Mouse (Mus musculus): ENCODE measurements around the gene Apol9a.
A peak's percentile ranks its signal among the peaks of the same experiment; 100 is the strongest.

Apol9a gene

DNA sequence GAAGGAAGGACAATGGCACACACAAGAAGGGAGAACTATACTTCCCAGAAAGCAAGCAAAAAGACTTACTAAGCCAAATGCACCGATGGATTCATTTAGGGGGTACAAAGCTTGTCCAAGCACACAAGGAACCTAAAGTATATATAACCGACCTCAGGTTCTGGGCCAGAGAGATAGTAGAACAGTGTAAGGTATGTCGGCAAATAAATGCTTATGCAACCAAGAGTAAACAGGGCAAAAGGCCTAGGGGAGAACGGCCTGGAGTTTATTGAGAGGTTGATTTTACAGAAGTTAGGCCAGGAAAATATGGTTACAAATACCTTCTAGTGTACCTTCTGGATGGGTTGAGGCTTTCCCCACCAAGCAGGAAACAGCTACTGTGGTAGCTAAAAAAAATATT, 33.5 kb downstream of the Apol9a start:
- DNase-seq (ENCODE audit: low spot score in 2 of 2): no peak

DNA sequence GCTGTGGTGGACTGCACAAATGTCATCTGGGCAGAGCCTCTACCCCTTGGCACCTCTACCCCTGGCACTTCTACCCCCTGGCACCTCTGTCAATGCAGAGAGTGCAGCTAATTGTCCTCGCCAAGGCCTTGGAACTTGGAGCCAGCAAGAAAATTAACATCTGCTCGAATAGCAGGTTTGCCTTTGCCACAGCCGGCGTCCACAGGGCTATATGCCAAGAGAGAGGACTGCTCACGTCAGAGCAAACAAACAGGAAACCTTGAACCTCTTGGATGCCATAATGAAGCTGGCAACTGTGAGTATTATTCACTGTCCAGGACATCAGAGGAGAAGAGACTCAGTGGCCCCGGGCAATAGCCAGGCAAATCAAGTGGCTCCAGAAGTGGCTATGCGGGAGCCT, 34.0 kb downstream of the Apol9a start:
- DNase-seq (ENCODE audit: low spot score in 2 of 2): peak in 1 of 2 experiments; percentile 44

DNA sequence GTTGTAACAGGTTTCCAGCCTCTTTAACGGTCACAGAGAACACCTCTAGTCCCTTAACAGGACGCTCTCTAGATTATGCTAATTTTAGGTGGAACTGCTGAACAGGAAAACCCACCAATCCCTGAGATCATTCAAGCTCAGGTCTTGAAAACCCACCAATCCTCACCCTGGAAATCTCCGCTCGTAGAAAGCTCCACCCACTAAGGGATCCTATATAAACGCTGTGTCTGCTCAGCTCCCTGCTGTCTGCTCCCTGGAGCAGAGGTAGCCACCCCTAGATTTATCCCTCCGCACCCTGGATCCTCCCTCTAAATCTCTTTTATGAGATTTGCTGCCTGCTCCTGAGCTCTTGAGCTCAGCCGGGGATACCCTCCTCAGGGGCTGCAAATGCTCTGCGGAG, 40.3 kb downstream of the Apol9a start:
- DNase-seq (ENCODE audit: low spot score in 2 of 2): no peak

DNA sequence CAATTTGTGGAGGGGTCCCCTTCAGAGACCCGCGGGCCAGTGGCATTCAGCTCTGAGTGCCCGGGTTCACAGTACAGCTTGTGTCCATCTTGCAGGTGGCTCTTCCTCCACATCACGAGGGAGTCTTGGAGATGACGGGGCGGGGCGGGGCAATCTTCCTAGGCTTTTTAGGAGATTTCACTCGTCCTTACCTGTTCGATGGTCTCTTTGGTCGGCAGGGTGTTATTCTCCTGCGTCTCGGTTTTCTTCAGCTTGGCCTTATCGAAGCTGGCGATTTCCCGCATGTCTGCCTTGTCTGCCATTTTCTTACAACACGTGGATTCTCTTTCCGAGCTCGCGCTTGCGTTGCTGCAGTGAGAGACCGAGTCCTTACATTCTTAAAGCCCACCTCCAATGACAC, 41.0 kb downstream of the Apol9a start:
- DNase-seq (ENCODE audit: low spot score in 2 of 2): no peak

DNA sequence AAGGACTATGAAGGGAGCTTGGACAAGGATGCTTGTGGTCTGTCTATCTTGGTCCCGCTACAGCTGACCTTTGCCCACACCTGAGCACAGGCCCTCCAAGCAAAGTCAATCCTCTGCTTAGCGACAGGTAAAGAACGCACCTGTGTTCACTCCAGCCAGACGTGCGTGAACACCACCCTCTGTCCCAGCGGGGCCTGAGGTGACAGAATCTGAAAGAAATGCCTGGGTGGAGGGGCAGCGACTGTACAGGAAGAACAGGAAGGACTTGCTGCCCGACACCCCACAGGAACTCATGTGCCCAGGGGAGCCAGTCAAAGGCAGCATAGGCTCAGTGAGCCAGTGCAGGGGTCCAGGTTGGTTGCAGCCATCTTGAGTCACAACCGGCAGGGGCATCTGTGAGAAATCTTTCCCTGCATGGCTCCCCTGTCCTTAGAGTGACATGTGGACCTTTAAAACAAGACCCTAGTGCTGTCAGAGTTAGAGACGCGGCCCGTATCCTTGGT, 42.1 kb downstream of the Apol9a start:
- no peak for DNase-seq (ENCODE audit: low spot score in 2 of 2)

DNA sequence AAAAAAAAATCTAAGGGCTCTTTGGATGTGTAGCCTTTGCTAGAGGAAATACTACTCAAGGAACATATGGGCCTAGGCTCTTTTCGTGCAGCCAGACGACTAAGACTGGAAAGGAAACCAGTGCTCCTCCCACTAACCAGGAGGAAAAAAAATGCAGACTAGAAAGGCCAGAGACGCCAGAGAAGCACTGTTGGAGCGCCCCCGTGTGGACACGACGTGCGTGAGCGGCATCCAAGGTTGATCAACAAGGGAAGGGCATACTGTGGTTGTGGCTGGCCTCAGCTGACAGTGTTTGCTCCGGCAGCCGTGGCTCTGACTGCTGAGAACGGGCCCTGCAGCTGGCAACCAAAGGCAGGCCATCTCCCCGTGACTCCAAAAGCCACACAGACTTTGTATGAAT, 42.8 kb downstream of the Apol9a start:
- peak; percentile 96 to 97 for DNase-seq (ENCODE audit: low spot score in 2 of 2)

DNA sequence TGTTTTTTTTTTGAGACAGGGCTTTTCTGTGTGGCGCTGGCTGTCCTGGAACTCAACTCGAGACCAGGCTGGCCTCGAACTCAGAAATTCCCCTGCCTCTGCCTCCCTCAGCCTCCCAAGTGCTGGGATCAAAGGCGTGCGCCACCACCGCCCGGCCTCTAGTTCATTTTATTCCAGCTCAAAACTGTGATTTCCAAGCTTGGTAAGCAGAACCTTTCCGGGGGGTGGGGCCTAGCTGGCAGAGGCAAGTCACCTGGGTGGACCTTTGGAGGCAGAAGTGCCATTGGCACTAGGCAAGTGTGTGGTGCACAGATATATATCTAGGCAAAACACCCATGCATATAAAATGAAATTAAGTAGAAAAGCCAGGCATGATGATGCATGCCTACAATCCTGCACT, 43.4 kb downstream of the Apol9a start:
- DNase-seq (ENCODE audit: low spot score in 2 of 2): peak in 1 of 2 experiments; percentile 52

DNA sequence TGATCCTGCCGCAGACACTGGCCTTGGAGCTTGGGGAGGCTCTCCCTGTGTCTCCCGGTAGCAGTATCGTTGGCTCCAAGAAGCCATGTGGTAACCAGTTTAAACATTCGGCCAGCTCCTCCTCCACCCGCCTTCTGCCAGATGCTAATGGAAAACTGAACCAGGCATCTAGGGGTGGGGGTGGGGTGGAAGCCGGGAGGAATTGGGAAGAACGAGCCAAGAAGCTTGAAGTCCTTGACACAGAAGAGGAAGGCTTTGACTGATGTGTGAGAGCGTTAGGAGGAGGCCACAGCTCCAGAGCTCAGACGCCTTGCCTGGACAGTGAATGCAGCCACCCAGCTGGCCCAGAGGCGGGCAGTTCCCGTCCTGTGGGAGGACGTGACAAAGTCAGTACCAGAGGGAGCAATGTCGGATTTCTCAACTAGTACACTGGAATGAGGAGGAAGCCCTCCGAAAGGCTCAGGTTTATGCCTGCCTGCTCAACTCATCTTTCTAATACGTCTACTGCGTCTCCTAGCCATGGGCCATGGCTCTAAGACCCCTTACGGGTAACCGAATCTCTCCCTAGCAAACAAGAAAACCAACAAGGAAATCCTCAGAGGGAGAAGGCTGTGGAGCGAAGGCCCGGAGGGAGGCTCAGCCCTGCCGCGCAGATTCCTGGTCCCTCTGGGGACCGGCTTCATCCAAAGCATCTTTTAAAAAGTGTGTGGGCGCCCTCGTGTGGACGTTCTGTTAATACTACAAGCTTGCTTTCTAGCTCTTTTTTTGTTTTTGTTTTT, 44.0 kb downstream of the Apol9a start:
- DNase-seq (ENCODE audit: low spot score in 2 of 2): peak; percentile 86 to 93

DNA sequence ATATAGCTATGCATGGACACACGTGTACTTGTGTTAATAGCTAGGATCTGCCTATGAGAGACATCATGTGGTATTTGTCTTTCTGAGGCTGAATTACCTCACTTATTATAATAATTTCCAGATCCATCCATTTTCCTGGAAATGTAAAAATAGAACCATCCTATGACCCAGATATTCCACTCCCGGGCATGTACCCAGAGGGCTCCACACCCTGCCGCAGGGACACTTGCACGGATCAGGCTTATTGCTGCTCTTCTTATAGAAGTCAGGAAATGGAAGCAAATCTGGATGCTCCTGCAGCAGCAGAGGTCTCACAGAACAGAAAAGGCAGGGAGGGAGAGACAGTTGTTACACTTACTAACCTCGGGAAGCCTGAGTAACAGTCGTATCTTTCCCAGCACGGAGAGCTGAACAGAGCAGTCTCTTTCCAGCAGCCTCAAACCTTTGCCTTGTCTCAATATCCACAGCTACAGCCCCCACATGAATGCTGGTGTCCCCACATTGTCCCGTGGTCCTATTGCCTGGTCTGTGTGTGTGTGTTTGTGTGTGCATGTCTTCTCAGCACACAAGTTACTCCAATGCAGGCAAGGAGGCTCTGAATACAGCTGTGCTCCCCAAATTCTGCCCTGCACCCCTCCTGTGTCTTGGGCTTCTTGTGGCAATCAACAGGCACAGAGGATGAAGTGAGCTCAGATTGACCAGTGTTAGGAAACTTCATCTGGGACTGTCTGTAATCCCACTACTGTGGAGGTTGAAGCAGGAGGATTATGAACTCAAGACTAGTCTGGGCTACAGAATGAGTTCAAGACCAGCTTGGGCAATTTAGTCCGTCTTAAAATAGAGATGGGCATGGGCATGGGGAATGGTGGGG, 45.0 kb downstream of the Apol9a start:
- DNase-seq (ENCODE audit: low spot score in 2 of 2): no peak

DNA sequence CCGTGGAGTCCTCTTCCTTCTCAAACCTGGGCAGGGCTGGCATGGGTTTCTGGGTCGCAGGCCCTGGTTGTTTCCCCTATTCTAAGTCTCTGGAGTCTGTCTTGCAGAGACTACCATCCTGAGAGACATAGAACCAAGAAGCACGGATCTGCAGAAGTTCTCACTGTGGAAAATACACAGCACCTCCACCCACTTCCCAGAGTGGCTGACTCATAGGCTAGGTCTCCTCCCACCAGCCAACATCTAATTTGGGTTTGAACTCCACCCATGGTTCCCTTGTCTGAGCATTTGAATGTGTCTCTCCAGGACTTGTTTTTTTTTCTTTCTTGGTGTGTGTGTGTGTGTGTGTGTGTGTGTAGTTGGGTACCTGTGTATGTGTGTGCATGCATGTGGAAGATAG, 46.9 kb downstream of the Apol9a start:
- peak; percentile 37 to 65 for DNase-seq (ENCODE audit: low spot score in 2 of 2)

DNA sequence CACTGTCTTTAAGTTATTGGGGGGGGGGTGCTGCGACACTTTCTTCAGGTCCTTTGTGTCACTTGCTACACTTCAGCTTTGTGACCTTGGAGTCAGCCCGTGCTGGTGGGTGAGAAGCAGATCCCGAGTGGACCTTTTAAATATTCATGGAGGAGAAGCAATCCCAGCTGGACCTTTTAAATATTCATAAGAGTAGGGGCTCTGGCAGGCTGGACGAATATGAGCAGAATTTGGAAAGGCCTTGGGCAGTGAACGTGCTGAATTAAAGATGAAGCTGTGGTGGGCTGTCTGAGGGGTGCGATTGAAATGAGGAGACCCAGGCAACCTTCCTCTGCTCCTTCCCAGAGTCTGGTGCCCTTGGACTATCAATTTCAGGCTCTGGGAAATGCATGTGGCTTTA, 47.4 kb downstream of the Apol9a start:
- DNase-seq (ENCODE audit: low spot score in 2 of 2): peak in 1 of 2 experiments; percentile 51

DNA sequence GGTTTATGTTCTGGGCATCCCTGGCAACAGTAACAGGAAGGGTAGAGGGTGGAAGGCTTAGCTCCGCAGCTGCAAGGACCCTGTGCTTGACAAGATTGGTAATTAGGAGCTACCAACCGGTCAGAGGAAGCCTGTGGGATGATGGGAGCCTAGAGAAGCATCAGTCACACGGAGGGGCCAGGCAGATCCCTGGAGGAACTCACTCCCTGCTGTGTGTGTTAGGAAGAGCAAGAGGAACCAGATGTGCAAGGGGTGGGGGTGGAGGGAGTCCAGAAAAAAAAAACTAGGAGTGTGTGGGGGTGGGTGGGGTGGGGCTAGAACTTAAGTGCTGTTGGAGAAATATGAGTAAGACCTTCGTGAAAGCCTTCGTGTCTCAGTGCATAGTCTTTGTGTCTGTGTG, 48.0 kb downstream of the Apol9a start:
- no peak for DNase-seq (ENCODE audit: low spot score in 2 of 2)

DNA sequence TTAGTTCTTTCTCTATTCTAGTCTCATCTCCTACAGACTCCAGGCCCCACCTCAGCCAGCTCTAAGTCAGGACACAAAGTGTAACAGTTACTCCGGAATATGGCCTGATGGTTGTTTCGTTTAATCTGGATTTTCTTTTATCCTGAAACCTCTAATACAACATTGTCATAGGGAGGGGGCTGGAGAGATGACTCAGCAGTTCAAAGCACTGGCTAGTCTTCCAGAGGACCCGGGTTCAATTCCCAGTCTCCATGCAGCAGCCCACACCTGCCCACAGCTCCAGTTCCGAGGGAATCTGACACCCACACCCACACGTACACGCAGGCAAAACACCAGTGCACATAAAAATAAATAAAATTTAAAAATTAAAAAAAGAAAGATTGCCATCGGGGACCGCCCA, 51.0 kb downstream of the Apol9a start:
- no peak for DNase-seq (ENCODE audit: low spot score in 2 of 2)

DNA sequence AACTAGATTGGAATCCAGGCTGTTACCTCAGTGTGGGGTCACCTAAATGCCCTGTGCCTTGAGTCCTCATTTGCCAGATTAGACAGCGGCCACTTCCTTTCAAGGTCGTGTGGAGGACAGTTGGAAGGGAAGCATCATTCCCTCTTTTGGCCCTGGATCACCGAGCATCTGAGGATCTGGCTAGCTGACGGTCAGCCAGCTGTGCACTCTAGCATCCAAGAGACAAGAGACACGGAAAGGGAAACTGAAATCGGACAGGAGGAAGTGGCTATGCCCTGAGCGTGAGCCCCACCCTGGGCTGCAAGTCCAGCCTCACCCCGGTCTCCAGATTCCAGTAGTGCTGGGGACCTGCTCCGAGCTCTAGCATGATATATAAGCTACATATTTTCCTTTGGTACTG, 51.4 kb downstream of the Apol9a start:
- DNase-seq (ENCODE audit: low spot score in 2 of 2): no peak

DNA sequence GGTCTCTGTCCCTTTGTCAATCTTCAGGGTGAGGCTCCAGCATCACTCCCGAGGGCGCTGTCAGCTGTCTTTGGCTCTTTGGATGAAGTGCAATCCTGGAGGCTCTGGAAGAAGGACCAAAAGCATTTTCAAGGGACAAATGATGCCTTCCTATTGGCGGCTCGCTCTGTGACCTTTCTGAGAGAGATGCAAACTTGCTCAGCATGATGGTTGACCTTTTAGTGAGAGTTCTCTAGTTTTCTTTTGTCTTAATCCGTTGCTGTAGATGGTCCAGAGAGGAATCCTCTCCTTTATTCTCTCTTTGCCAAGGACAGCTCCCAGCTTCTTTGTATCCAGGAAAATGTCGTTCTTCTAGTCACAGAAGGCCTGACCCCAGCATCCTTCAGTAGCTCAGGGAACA, 51.9 kb downstream of the Apol9a start:
- no peak for DNase-seq (ENCODE audit: low spot score in 2 of 2)

DNA sequence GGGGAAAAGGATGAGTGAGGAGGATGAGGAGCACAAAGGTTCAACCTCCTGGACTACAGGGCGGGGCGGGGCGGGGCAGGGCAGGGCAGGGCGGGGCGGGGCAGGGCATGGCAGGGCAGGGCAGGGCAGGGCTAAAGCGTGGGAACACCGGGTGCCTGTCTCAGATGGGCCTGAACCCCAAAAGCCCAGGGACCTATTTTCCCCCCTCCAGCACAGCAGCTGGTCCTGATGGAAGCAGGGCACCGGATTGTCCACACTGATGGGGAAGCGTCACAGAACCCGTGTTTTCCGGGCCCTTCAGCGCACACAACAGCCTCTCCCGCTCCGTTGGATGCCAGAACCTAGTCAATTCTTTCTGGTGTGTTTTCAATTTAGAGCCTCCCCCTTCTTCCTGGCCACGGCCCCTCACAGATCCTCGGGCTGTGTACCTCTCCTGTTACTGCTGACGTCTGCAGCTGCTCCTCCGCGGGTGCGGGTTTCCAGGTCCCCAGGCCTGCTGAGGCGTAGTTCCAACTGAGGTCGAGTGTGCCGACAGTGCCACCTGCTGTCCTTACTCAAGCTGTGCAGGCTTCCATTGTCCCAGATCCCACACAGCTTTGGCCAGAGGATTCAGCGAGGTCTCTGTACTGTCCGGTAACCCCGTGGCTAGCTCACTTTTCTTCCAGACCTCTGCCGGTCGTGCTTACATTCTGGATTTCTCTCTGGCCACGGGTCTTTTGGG, 52.5 kb downstream of the Apol9a start:
- peak; percentile 93 for DNase-seq (ENCODE audit: low spot score in 2 of 2)

DNA sequence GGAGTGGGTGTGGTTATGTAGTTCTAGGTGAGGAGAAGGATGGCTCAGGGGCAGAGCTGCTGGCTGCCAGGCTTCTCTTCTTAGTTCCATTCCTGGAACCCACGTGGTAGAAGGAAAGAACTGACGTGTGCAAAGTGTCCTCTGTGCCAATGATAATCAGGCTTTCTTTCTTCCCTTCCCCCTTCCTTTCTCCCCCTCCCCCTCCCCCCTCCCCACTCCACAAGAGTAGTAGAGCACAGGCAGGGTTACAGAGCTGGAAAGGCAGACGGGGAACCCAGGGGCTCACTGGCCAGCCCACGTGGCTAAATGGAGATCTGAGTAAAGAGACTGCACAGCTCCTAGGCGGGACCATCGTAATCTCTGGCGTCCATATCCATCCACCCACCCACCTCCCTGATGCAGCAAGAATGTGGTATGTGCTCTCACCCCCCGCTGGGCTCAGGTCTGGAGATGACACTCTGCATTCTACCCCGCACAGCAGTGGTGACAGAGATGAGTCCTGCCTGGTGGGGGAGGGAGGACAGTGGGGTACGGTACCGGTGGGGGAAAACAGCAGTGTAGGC, 54.6 kb downstream of the Apol9a start:
- peak; percentile 70 to 83 for DNase-seq (ENCODE audit: low spot score in 2 of 2)

DNA sequence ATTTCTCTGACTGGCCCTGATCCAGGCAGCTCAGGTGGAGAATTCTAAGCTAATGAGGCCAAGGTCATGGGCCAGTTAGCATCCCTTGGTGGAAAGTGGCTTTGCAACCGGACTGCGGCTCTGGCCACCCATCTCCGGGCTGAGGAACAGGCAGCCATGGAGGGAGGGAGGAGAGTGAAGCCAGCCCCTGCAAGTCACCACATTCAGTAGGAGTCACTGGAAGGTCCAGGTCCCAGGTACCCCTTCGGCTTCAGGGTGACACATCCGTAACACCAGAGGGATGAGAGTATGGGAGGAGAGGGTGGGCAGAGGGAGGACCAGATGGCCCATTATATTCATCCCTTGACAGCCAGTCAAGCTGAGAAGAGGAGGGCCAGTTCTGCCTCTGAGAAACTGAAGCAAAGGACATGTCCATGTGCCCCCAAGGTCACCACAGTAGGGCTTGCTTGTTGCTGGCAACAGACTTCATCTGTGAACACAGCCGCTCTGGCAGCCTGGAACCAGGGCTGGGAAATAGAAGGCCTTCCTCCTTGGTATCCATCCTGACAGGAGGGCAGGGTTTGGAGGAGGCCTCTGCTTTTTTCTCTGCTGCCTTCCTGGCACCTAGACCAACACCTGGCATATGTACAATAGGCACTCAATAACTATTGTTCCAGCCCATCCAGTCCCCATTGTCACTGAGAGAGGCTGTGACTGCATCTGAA, 55.9 kb downstream of the Apol9a start:
- no peak for DNase-seq (ENCODE audit: low spot score in 2 of 2)

DNA sequence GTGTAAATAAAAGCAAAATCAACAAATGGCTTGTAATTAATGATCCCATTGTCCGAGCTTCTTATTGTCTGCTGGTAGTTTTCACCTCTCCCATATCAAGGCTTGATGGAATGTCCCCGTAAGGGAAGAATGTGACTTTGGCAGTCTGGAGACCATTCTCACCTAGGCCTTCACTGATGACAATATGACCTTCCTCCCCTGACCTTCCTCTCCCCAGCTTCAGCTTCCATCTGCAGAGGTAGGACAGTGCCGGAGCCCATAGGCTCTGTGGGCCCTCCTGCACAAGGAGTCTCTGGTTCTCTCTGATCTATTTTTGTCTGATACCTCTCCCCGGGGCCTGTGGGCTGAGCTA, 56.5 kb downstream of the Apol9a start:
- DNase-seq (ENCODE audit: low spot score in 2 of 2): no peak

All from right cerebral cortex, postnatal 10 days (tissue).